ENCODE assay signal across 13 mouse cellular contexts in the genomic region with DNA sequence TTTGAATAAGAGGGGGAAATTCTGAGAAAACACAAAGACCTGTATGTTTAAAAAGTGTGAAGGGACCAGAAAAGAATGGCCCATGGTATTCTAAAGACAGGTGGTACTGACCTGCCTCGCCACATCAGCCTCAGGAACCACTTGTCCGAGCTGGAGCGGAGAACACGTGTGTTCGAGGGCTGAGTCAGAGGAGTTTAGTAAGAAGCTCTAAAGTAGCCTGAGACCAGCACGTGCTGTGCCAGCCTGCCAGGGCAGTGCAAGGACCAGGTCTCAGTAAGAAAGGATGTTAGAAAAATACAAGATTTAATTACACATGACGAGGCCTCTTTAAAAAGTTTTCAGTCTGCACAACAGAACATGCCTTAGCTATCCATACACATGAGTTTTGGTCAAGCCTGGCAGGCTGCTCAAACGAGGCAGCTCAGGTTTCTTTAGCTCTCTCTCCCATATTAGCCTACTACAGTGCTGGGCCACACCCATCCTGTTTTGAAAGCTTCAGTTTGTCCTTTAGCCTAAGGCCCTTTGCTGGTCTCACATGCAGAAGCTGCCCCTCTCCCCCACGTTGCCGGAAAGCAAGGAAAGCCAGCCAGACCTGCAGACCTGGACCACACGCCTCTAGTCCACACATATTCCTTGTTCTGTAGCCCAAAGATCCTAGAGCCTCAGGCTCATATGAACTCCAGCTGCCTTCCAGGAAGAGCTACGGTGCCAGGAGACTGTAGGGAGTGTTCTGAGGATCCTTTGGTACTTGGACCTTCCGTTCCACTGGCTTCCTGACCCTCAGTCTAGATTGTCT. TPM values are rescaled to one million over a fixed set of nuclear protein-coding genes. Genes with fewer than 3 reads are reported as not detected.
DNase-seq lines count a peak whose midpoint lies in the region; ATAC-seq and TF ChIP-seq lines count a peak whose summit lies in the region.
"Had no signal": no experiment of that assay in that cellular context is flagged by ENCODE, and none has a peak within 500 bp of the region (broad histone marks: within the 10 kb centered on the region; RNA-seq: fewer than 3 reads in every experiment).

No protein-coding gene starts in this region.

- H3K27me3 ChIP-seq in hindbrain, postnatal 0 days (ENCODE audit: insufficient read depth, low read length), result no peaks in the 10 kb centered on the region
- H3K27me3 ChIP-seq in hindbrain, embryonic 11.5 days (ENCODE audit: control insufficient read depth, insufficient read depth, low read length), result no peaks in the 10 kb centered on the region
- H3K27me3 ChIP-seq in ES-Bruce4 (ENCODE audit: control insufficient read depth, insufficient read depth, low read length, poor library complexity, severe bottlenecking), result no peaks in the 10 kb centered on the region
- no peaks in the 10 kb centered on the region for H3K27me3 ChIP-seq in limb, embryonic 15.5 days
- H3K27me3 ChIP-seq: heart, embryonic 13.5 days had no signal

- no peak for TF ChIP-seq POLR2A in ES-Bruce4 (IDR thresholded peaks at IDR 0.05; ENCODE audit: insufficient read depth, low read length)

- WGBS in hindbrain, postnatal 0 days, result 84% methylated on average over 13 of the region's 13 CpGs
- 85% methylated on average over 13 of the region's 13 CpGs for WGBS in hindbrain, embryonic 11.5 days
- WGBS in limb, embryonic 15.5 days, result 35% methylated on average over 13 of the region's 13 CpGs

- no peak overlapping the region for H3K4me2 ChIP-seq in hindbrain, postnatal 0 days (ENCODE audit: low read depth, low read length)
- no peak overlapping the region for H3K4me2 ChIP-seq in hindbrain, embryonic 11.5 days (replicated peaks; ENCODE audit: low read depth, low read length)
- H3K4me2 ChIP-seq in limb, embryonic 15.5 days, result no peak overlapping the region
- H3K4me2 ChIP-seq: heart, embryonic 13.5 days had no signal

- no peak overlapping the region for H3K9ac ChIP-seq in hindbrain, postnatal 0 days (replicated peaks; ENCODE audit: low read length)
- no peak overlapping the region for H3K9ac ChIP-seq in hindbrain, embryonic 11.5 days (ENCODE audit: low read depth, low read length)
- H3K9ac ChIP-seq in ES-Bruce4 (ENCODE audit: low read depth, poor library complexity, severe bottlenecking), result peak overlapping the region; percentile 25
- H3K9ac ChIP-seq in limb, embryonic 15.5 days, result no peak overlapping the region
- H3K9ac ChIP-seq: heart, embryonic 13.5 days had no signal

- H3K4me3 ChIP-seq in hindbrain, postnatal 0 days (ENCODE audit: low read length), result no peak overlapping the region
- H3K4me3 ChIP-seq in hindbrain, embryonic 11.5 days (ENCODE audit: low read depth, low read length), result no peak overlapping the region
- H3K4me3 ChIP-seq in ES-Bruce4 (ENCODE audit: low read depth, low read length), result no peak overlapping the region; the same call in 1 of the 2 replicates
- H3K4me3 ChIP-seq in limb, embryonic 15.5 days, result no peak overlapping the region
- H3K4me3 ChIP-seq: erythroblast, embryonic 14.5 days; heart, embryonic 13.5 days had no signal

- H3K9me3 ChIP-seq in hindbrain, postnatal 0 days (ENCODE audit: low read length), result no peaks in the 10 kb centered on the region
- no peaks in the 10 kb centered on the region for H3K9me3 ChIP-seq in hindbrain, embryonic 11.5 days (ENCODE audit: control insufficient read depth, low read length)
- H3K9me3 ChIP-seq in ES-Bruce4 (replicated peaks; ENCODE audit: control insufficient read depth, insufficient read depth, low read length, poor library complexity, severe bottlenecking), result no peaks in the 10 kb centered on the region
- no peaks in the 10 kb centered on the region for H3K9me3 ChIP-seq in limb, embryonic 15.5 days
- H3K9me3 ChIP-seq: heart, embryonic 13.5 days had no signal

- ATAC-seq in hindbrain, postnatal 0 days, result no peak
- no peak for ATAC-seq in hindbrain, embryonic 11.5 days (ENCODE audit: low FRiP score)
- ATAC-seq in limb, embryonic 15.5 days (ENCODE audit: insufficient number of reproducible peaks, low FRiP score, low TSS enrichment, low read depth), result no peak

- H3K27ac ChIP-seq in hindbrain, postnatal 0 days, result 0 out of 2 replicates have a peak overlapping the region, but pooled peaks have one; percentile 15
- H3K27ac ChIP-seq in hindbrain, embryonic 11.5 days (ENCODE audit: low read depth, low read length), result no peak overlapping the region
- peak overlapping the region; percentile 80 for H3K27ac ChIP-seq in ES-Bruce4 (ENCODE audit: insufficient read depth, low read length)
- H3K27ac ChIP-seq in limb, embryonic 15.5 days, result peak overlapping the region; percentile 69
- H3K27ac ChIP-seq: heart, embryonic 13.5 days; macrophage had no signal

- DNase-seq in hindbrain, postnatal 0 days (ENCODE audit: low spot score), result no peak
- no peak for DNase-seq in hindbrain, embryonic 11.5 days (ENCODE audit: low spot score)
- peak; percentile 65 for DNase-seq in R1 (ENCODE audit: low read depth, low spot score)
- no peak for DNase-seq in right cerebral cortex, postnatal 25 days
- DNase-seq in frontal cortex, postnatal 25 days (ENCODE audit: low spot score in 2 of 2), result no peak
- DNase-seq: adrenal gland, postnatal 10 days; cerebellum, adult 9-10 months; kidney, postnatal 10 days had no signal

- H3K4me1 ChIP-seq in hindbrain, postnatal 0 days (ENCODE audit: insufficient read depth, low read length), result no peaks in the 10 kb centered on the region
- no peaks in the 10 kb centered on the region for H3K4me1 ChIP-seq in hindbrain, embryonic 11.5 days (replicated peaks; ENCODE audit: control insufficient read depth, insufficient read depth, low read length)
- peaks cover 35% of the 10 kb centered on the region for H3K4me1 ChIP-seq in ES-Bruce4 (ENCODE audit: control insufficient read depth, insufficient read depth, low read length)
- peaks cover 25% of the 10 kb centered on the region for H3K4me1 ChIP-seq in limb, embryonic 15.5 days

- no peaks in the 10 kb centered on the region for H3K36me3 ChIP-seq in hindbrain, postnatal 0 days (ENCODE audit: insufficient read depth, low read length)
- H3K36me3 ChIP-seq in hindbrain, embryonic 11.5 days (ENCODE audit: control insufficient read depth, insufficient read depth, low read length), result no peaks in the 10 kb centered on the region
- 0 out of 2 replicates have a peak, but pooled peaks cover 3% of the 10 kb centered on the region for H3K36me3 ChIP-seq in ES-Bruce4 (ENCODE audit: control insufficient read depth, insufficient read depth, low read length, poor library complexity, severe bottlenecking)
- H3K36me3 ChIP-seq in limb, embryonic 15.5 days, result no peaks in the 10 kb centered on the region

- peak; percentile 89 for TF ChIP-seq EP300 in ES-Bruce4 (IDR thresholded peaks at IDR 0.05; ENCODE audit: insufficient read depth, low read depth, low read length)

- TF ChIP-seq CTCF in hindbrain, postnatal 0 days (IDR thresholded peaks at IDR 0.05; ENCODE audit: low read depth), result no peak
- no peak for TF ChIP-seq CTCF in ES-Bruce4 (IDR thresholded peaks at IDR 0.05; ENCODE audit: low read depth, low read length)

RNA-seq across cellular contexts. Expression of a gene that starts 19.2 kb away (rescaled TPM):
- total RNA-seq in hindbrain, postnatal 0 days (2014; rRNA removed), result 2.4 and 5.6 TPM in 2 replicates
- polyA plus RNA-seq in hindbrain, postnatal 0 days (2015; fragmentation: Nextera tagmentation; extraction: Ambion mirVana), result 3.0 and 4.3 TPM in 2 replicates
- polyA plus RNA-seq in hindbrain, embryonic 11.5 days (2014; fragmentation: Nextera tagmentation; extraction: Ambion mirVana), result 5.5 and 6.5 TPM in 2 replicates
- 26.9 and 27.9 TPM in 2 replicates for polyA plus RNA-seq in ES-Bruce4 (2011; ENCODE audit: insufficient read depth, insufficient read length, low read depth, missing spikeins)
- polyA plus RNA-seq in limb, embryonic 15.5 days (2015; fragmentation: Nextera tagmentation; extraction: Ambion mirVana), result 13.6 and 13.9 TPM in 2 replicates
- polyA plus RNA-seq: erythroblast, embryonic 14.5 days had no signal
